Mouse (Mus musculus) layer of hippocampus, postnatal 36 days (tissue): ENCODE measurements around the gene Nfe2l3. TPM values are rescaled to one million over a fixed set of nuclear protein-coding genes. Genes with fewer than 3 reads are reported as not detected.

Experiments
- DNase-seq, 2 experiments: peaks; one replicate each; pipeline ENCODE4 v3.0.0; 2022
- total RNA-seq, 2 experiments: library from RNA; stranded (reverse); gene quantifications; 2 replicates each; pipeline ENCODE4 v1.2.3; 2021

Gene Nfe2l3
- total RNA-seq, 2 experiments from 2014 or later, result 2.0 TPM

GRCm38 (mm10) chr6:51486076-51486710, 53.7 kb downstream of the Nfe2l3 start:
- no peak for DNase-seq

DNA sequence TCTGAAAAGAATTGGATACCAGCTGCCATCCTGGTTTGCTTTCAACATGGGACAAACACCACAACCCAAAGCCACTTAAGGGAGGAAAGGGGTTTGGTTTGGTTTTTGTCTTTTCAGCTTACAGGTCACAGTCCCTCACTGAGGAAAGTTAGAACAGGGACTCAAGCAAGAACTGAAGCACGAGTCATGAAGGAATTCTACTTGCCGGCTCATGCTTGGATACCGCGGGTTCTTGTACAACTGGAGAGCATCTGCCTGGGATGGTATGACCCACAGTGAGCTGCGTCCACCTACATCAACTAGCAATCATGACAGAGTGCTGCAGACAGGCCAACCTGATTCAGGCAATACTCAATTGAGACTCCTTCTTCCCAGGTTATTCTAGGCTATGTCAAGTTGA, 54.3 kb downstream of the Nfe2l3 start:
- DNase-seq, result no peak

- no peak for DNase-seq
These were observed 57.3 kb downstream of the Nfe2l3 start for GRCm38 (mm10) chr6:51489787-51490186.

DNA sequence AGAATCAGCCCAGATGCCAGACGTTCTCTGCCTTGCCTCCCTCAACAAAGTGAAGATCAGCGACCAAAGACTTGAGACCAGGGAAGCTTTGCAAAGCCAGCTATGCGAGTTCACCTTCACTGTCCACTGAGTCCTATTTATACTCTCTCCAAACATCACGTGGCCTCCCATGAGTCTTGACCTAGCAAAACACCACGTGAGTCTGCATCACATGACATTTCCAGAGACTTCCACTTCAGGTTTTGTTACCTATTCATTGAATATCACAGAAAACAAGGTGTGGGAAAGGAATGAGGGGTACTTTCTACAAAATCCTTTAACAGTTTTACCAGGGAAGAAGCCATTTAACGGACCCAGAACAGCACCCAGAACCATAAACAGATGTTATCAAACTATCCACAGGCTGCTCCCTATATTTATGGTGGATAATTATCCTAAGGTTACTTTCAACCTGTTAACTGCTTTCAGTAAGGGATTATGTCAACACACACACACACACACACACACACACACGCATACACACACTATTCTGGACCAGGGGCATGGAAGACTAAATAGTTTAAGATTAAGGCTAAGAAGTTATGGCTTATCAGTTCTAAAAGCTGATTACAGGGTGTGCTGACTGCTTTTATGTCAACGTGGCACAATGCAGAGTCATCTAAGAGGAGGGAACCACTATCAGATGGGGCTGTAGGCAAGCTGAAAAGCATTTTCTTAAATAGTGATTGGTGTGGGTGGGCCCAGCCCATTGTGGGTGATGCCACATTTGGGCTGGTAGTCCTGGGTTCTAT, 65.0 kb downstream of the Nfe2l3 start:
- no peak for DNase-seq

DNA sequence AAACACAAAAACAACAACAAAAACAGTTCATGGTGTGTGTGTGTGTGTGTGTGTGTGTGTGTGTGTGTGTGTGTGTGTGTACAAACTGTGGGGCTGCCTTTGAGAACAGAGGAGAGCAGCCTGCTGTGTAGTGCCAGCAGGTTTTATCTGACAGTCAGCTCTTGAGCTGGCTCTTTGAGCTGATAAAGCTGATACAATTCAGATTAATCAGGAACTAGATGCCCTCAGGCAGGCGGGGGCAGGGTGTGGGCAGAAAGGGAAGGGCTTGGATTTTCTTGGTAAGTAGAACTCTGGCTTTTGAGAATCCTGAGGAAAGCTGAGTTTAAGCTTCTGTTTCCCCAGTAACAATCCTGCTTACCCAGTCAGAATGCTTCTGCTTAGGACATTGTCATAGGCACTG, 73.2 kb downstream of the Nfe2l3 start:
- DNase-seq, result no peak

GRCm38 (mm10) chr6:51507556-51507955, 75.1 kb downstream of the Nfe2l3 start:
- DNase-seq, result no peak

Other genes with a start within 250 kb of the Nfe2l3 start
- 100 to 1,000 TPM; 518 to 547 TPM for gene Hnrnpa2b1, start 37.2 kb downstream of the Nfe2l3 start, total RNA-seq
- gene Cbx3, start 37.7 kb downstream of the Nfe2l3 start, total RNA-seq, result 100 to 1,000 TPM; 139 to 148 TPM
- gene Snx10, start 91.2 kb downstream of the Nfe2l3 start, total RNA-seq, result 100 to 1,000 TPM; 104 to 106 TPM